Mouse (Mus musculus) embryo, embryonic 10 days (tissue): ENCODE measurements around the gene Ccdc106.
A peak's percentile ranks its signal among the peaks of the same experiment; 100 is the strongest.
"Not testable (repeated sequence)": the region's sequence is repeated elsewhere in the genome, so short reads cannot be mapped to it uniquely, and the experiment has no call there.

Experiments used
- DNase-seq: peaks from one replicate; pipeline ENCODE4 v3.0.0-alpha.2; 2015; ENCODE audit warnings: low spot score

Ccdc106 gene

DNA sequence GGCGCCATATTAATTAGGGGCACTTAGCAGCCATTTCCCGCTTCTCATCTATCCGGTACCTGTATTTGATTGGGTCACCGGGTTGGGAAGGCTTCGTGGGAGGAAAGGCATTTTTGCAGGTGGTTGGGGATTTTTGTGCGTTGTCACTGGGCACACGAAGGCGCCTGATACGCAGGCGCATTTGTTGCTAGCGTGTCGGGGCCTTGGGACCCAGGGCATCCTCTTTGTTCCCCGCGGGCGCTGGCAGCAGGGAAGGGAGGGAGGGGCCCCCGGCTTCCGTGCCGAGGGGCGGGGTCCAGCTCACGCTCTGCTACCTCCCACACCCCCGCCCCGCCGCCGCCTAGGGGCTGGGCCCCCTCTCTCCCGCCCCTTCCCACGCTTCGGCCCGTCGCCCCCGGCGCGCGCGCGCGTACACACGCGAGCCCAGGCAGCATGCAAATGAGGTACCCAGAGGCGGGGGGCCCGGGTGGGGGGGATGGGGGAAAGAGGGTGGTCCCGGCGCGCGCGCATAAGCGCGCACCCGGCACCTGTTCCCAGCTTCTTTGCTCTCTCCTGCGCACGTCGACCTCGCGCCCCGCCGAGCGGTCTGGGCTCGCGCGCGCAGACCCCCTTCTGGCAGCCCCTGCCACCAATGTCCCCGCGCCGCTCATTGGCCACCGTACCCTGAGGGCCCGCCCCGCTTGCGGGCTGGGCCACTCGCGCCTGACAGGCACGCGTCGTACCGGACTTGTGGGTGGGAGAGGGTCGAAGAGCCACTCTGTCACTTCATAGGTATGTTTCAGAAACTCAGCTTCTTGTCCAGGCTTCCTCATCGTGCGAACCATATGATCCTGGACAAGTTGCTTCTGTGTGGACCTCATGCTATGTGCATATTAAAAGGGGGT lies 5.0 kb upstream of the Ccdc106 start, which contains the start of gene Gm44973:
Gm44973 (plus strand) TSS at position 379 of the 884 bp plus-strand sequence.
- DNase-seq, result peak; percentile 94

DNA sequence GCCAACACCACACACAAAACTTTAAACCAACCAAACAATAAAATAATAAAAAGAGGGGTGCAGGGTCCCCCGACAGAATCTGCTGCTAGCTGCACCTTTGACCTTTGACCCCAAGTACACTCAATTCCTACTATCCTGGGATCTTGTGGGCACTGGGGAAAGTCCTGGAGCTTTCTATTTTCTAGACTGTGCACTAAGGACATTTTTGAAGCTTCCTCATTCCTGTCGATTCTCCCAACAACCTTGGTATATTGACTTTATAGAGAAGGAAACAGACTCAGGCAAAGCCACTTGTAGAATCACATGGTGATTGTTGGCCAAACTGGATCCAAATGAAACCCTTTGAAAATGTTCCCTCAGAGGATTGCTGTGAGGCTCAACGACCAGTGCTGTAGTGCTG lies 4.3 kb upstream of the Ccdc106 start:
- DNase-seq, result no peak

DNA sequence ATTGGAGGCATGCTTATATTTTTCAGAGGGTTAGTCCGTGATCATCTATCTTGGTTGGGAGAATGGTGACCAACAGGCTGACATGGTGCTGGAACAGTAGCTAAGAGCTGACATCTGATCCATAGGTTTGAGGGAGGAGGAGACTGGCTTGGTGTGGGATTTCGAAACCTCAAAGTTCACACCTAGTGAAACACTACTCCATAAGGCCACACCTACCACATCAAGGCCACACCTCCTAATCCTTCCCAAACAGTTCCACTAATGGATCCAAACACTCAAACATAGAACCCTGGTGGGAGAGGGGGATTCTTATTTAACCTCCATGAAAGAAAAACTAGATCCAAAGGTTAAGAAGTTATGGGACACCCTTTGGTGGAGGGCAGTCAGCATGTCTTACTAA lies 3.4 kb upstream of the Ccdc106 start:
- DNase-seq, result no peak

DNA sequence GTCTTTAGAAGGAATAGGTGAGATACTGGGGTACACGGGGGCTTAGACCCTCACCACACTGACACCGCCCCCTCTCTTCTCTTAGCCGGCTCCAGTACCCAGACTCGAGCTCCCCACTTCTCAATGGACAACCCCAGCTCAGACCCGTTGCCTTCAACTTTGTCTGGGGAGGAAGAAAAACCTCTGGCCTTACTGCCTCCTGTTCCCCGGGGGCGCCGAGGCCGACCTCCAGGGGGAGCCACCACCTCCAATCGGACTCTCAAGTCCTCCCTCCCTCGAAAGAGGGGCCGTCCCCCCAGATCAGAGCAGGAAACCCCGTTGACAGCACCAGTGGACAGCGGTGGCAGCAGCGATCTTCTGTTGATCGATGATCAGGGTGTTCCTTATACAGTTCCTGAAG lies 3.0 kb upstream of the Ccdc106 start:
- DNase-seq, result no peak

DNA sequence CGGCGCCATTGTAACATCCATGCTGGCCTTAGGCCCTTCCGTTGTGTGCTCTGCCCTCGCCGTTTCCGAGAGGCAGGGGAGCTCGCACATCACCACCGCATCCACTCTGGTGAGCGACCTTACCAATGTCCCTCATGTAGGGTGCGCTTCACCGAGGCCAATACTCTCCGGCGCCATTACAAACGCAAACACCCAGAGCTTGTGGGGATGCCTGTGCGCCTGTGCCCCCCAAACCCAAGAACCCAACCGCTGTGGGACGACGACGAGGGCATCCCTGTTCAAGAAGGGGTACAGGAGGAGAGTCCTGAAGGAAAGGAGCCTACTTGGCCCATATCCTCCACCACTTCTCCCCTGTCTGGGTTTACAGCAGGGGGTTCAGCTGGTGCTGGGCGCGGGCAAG lies 2.4 kb upstream of the Ccdc106 start:
- DNase-seq, result no peak

DNA sequence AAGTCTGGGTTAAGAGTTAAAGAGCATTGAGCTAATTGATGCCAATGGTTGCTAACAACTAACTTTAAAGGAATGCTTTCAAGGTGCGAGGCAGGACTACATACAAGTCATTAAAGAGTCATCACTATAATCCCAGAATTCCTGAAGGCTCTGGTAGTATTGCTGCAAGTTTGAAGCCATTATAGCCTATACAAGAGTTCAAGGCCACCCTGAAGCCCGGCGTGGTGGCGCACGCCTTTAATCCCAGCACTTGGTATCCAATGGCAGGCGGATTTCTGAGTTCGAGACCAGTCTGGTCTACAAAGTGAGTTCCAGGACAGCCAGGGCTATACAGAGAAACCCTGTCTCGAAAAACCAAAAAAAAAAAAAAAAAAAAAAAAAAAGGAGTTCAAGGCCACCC lies 777 bp upstream of the Ccdc106 start:
- not testable (repeated sequence) for DNase-seq

DNA sequence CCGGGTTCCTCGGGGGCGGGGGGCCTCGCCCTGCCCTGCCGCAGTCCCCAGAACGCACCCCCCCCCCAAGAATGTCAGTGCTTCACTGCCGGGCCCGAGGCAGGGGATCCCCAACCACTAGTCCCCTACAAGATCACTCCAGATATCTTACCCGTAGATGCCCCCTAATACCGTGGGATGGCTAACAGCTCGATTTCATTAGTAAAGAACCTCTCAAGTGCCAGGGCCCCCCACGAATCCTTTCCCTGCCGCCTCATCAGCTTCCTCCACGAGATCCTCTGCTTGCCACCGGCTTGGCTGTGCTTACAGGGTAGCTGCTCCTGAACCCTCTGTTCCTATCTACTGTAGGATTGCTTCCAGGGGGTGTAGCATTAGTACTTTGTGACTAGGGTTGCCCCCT lies 332 bp downstream of the Ccdc106 start:
- DNase-seq, result peak; percentile 39

DNA sequence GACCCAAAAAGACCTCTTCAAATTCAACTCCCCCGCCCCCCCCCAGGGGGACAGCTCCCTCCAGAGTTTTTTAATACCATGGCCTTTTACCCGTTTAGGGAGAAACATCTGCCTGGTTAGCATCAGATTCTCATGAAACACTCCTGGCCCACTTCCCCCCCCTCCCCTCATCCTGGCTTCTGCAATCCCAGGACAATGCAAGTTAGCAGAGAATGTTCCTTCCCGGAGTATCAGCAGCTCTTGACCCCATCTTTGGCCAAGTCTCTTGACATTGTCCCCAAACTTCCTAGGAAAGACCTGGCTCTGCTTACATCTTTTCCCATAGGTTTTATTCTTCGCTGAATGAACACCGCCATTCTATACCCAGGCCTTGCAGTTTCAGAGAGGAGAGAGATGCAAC lies 844 bp downstream of the Ccdc106 start:
- no peak for DNase-seq

DNA sequence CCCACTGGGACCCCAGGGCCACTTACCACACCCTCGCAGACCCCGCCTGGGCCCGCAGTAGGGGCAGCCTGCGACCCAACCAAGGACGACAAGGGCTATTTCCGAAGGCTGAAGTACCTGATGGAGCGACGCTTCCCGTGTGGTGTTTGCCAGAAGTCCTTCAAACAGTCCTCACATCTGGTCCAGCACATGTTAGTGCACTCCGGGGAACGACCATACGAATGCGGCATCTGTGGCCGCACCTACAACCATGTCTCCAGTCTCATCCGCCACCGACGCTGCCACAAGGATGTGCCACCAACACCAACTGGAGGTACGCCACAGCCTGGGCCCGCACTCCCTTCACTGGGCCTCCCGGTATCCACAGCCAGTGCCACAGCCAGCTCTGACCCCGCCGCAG lies 9.2 kb downstream of the Ccdc106 start:
- no peak for DNase-seq

DNA sequence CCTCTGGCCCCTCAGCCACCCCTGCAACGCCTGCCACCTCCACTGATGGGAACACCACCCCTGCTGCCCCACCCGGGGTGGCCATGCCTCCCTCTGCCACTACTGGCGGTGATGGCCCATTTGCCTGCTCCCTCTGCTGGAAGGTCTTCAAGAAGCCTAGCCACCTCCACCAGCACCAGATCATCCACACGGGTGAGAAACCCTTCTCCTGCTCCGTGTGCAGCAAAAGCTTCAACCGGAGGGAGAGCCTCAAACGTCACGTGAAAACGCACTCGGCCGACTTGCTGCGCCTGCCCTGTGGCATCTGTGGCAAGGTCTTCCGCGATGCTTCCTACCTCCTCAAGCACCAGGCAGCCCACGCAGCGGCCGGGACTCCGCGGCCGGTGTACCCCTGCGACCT lies 9.6 kb downstream of the Ccdc106 start:
- no peak for DNase-seq

DNA sequence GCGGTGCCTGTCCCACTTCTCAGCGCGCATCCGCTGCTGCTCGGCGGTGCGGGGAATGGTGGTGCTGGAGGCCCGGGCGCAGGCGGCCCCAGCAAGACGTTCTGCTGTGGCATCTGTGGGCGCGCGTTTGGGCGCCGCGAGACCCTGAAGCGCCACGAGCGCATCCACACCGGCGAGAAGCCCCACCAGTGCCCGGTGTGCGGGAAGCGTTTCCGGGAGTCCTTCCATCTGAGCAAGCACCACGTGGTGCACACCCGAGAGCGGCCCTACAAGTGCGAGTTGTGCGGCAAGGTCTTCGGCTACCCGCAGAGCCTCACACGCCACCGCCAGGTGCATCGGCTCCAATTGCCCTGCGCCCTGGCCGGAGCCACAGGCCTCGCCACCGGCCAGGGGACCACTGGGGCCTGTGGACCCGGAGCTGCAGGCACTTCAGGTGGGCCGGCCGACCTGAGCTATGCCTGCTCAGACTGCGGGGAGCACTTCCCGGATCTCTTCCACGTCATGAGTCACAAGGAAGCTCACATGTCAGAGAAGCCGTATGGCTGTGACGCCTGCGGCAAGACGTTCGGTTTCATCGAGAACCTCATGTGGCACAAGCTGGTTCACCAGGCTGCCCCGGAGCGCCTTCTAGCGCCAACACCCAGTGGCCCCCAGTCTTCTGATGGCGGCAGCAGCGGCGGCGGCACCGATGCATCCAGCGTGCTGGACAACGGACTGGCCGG lies 10.4 kb downstream of the Ccdc106 start:
- no peak for DNase-seq

DNA sequence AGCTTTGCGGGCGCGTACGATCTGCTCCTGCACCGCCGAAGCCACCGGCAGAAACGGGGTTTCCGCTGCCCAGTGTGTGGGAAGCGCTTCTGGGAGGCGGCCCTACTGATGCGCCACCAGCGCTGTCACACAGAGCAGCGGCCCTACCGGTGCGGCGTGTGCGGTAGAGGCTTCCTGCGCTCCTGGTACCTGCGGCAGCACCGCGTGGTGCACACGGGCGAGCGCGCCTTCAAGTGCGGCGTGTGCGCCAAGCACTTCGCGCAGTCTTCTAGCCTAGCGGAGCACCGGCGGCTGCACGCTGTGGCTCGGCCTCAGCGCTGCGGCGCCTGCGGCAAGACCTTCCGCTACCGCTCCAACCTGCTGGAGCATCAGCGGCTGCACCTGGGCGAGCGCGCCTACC lies 11.1 kb downstream of the Ccdc106 start:
- DNase-seq, result no peak

DNA sequence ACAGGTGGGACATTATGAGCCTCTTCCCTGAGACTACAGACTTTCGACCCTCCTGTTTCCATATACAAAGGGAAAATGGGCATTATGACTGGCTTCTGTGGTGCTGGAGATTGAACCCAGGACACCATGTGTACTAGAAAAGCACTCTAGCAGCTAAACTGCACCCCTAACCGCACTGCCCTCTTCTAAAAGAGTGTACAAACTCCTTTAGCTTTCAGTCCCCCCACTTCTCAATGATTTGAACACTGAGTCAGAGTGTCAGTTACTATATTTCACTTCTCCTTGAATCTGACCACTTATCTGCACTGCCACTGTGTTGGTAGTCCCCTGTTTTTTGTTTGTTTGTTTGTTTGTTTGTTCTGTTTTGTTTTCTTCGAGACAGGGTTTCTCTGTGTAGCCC lies 13.5 kb downstream of the Ccdc106 start, which contains the start of gene 4632433K11Rik:
4632433K11Rik (plus strand) TSS at position 301 of the 400 bp plus-strand sequence.
- DNase-seq, result no peak

DNA sequence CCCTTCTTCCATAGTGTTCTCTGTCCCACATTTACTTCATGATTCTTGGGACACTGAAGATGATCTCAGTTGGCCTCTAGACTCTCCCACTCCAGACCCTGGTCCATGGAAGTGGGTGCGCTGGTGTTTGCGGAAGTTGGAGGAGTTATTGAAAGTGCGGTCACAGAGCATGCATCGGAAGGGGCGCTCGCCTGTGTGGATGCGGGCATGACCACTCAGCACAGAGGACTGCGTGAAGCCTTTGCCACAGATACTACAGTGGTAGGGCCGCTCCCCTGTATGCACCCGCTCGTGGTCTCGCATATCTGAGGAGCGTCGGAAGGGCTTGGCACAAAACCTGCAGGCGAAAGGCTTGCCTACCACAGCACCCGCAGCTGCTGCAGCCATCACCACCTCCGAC lies 15.3 kb downstream of the Ccdc106 start:
- DNase-seq, result no peak

DNA sequence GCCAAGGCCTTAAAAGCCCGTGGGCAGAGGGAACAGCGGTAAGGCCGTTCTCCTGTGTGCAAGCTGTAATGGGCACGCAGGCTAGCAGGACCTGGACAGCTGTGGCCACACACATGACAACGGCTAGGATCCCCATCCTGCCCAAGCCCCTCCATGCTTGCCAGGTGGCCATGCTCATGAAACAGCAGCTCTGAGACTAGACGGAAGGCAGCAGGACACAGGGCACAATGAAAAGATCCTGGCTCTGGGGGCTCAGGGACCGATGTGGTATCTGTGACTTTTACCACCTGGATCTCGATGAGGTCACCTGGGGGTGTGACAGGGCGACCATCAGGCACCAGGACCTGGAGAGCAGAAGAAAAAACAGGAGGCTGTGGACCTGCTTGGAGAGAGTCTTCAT lies 15.8 kb downstream of the Ccdc106 start:
- no peak for DNase-seq

DNA sequence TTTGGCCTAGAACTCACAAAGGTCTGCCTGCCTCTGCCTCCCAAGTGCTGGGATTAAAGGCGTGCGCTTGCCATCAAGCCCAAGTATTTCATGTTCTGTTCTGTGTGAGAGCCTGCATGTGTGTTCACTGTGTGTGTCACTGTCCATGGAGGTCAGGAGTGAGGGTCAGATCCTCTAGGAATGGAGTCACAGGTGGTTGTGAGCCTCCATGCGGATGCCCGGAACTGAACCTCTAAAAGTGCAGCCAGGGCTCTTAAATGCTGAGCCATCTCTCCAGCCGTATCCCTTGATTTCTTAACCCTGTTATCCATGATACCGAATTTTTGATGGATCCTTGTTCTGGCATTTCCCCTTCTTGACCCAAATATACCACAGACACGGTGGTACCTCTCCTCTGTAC lies 16.7 kb downstream of the Ccdc106 start:
- no peak for DNase-seq

DNA sequence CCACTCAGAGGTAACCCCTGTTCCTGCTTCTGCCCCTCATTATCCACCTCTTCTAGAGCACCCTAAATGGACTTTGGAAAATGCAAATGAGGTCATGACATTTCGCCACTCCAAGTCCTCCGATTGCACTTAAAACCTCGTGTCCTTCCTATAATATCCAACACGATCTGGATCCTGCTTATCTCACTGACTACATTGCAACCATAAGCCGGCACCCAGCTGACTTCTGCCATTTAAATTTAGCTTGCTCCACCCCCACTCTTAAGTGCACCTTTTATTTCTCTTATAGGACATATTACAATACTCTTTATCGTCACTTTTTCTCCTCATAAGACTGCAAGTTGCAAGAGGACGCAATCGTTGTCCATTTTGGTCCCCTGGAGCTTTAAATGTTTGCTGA lies 17.1 kb downstream of the Ccdc106 start:
- DNase-seq, result no peak

DNA sequence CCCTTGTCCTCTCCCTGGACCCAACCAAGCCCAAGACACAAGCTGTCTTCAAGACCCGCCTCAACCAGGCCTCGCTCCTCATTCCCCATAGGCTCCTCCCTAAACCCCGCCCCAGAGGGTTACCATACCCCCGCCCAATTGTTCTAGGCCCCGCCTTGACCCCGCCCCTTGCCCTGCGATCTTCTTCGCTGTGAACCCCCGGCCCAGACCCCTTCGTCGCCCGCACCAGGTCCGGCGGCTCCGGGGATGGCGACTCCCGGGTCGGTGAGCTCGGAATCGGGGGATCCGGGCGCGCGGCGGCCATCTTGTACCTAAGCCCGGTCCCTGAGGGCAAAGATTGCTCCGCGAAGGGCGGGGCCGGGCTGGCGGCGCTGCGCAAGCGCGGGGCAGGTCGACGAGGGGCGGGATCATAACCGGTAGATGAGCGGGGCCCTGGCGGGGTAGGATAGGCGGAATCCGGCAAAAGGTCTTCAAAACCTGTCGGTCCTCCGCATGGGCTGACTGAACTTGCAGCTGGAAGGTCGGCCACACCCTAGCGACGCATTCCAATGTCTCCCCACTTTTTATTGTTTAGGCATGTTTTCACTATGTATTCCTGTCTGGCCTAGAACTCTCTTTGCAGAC lies 17.9 kb downstream of the Ccdc106 start, which contains the start of gene Zfp784:
Zfp784 (minus strand) TSS at position 338 of the 624 bp plus-strand sequence.
- peak; percentile 91 for DNase-seq

DNA sequence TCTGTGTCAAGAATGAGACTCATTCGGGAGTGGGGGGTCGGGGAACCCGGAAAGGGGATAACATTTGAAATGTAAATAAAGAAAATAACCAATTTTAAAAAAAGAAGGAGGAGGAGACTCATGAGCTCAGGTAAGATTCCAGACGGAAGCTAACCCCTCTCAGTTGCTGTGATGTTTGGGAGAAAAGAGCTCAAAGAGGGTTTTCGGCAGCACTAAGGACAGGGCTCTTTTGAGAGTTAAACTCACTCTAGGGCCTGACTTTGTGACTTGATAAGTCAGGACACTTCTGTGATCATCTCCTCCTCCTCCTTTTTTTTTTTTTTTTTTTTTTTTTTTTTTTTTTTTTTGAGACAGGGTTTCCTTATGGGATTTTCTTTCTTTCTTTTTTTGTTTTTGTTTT lies 18.6 kb downstream of the Ccdc106 start:
- no peak for DNase-seq

DNA sequence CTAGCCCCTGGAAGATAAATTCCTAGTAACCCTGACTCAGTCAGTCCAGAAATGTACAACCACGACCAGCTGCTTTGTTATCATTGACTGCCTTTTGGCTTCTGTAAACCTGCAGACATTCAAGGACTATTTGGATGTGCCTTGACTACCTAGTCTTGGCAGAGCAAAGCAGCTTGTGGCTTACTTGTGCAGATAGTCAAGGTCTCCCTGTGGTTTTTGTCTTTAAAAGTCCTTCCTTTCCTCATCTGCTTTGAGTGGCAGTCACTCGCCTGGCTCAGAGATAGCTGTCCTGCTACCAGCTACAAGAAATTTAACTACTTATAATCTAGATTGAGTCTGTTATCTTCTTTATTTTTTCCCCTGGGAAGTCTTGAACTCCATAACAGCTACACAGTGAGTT lies 24.6 kb downstream of the Ccdc106 start:
- DNase-seq, result no peak

DNA sequence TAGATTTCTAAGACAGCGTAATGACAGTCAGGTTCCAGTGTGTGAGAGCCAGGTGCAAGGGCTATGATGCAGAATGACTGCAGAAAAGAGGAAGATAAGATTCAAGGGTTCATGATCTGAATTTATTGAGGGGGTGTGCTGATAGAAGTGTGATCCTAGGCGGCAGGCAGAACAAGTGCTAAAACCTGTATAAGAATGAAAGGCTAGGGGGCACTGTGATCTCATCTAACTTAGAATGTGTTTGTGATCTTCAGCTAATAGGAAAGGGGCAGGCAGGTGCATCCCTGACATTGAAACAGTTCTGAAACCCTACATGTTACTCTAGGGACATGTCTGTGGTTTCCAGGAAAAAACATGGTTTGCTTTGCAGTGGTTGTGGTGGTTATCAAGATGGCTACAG lies 25.8 kb downstream of the Ccdc106 start:
- DNase-seq, result no peak

DNA sequence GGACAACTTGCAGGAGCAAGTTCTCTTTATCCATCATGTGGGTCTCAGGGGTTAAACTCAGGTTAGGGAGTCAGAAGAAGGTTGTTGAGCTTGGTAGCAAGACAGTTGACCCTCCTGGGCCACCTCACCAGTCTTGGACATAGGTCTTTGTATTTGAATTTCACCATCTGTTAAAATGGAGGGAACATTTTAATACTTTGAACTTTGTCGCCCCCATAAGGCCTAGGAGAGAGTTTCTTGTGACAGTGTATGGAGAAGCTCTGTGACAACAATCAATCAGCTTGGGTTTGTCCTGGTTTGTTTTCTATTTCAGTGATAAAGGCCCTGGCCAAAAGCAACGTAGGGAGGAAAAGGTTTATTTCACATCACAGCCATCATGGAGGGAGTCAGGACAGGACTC lies 27.0 kb downstream of the Ccdc106 start:
- DNase-seq, result peak; percentile 38
